Comparison of ENCODE assay signal across 15 mouse cellular contexts in genomic region chr8:12499658-12500057, GRCm38 (mm10).
DNase-seq lines count a peak whose midpoint lies in the region; ATAC-seq and TF ChIP-seq lines count a peak whose summit lies in the region.
"Had no signal": no experiment of that assay in that cellular context is flagged by ENCODE, and none has a peak within 500 bp of the region (broad histone marks: within the 10 kb centered on the region; RNA-seq: fewer than 3 reads in every experiment).

No protein-coding gene starts in this region.

- ATAC-seq in midbrain, postnatal 0 days (ENCODE audit: low FRiP score) = no peak
- ATAC-seq in CD4-positive, CD25-positive, alpha-beta regulatory T cell, adult 4 months = no peak
- ATAC-seq: intestine, embryonic 15.5 days had no signal

- H3K4me2 ChIP-seq in midbrain, postnatal 0 days (ENCODE audit: low read depth, low read length, poor library complexity, severe bottlenecking) = no peak overlapping the region
- H3K4me2 ChIP-seq: embryonic facial prominence, embryonic 15.5 days; hindbrain, embryonic 14.5 days; intestine, embryonic 15.5 days had no signal

- peaks cover 73% of the 10 kb centered on the region for H3K27me3 ChIP-seq in midbrain, embryonic 10.5 days (ENCODE audit: low read depth, poor library complexity, severe bottlenecking)
- H3K27me3 ChIP-seq in midbrain, postnatal 0 days (ENCODE audit: insufficient read depth, low read length) = peaks cover 19% of the 10 kb centered on the region

- WGBS in midbrain, embryonic 10.5 days = 5% methylated on average over 5 of the region's 5 CpGs
- 31% methylated on average over 5 of the region's 5 CpGs for WGBS in midbrain, postnatal 0 days

- H3K27ac ChIP-seq in midbrain, embryonic 10.5 days (replicated peaks) = peak overlapping the region; percentile 56
- H3K27ac ChIP-seq in midbrain, postnatal 0 days (ENCODE audit: low read depth, low read length) = no peak overlapping the region
- H3K27ac ChIP-seq: embryonic facial prominence, embryonic 15.5 days; gastrocnemius, adult 2 months; hindbrain, embryonic 14.5 days; intestine, embryonic 15.5 days; macrophage had no signal

- DNase-seq in midbrain, embryonic 10.5 days (ENCODE audit: low spot score) = no peak
- DNase-seq in midbrain, postnatal 0 days (ENCODE audit: low spot score) = no peak
- DNase-seq in WW6 (ENCODE audit: low read depth, low spot score) = peak; percentile 79
- peak; percentile 61 for DNase-seq in kidney, adult 9 months
- peak; percentile 21 for DNase-seq in kidney, postnatal 14 days
- DNase-seq in ovary, postnatal 14 days (ENCODE audit: low spot score) = no peak
- no peak for DNase-seq in layer of hippocampus, adult 8-10 months (ENCODE audit: low spot score in 2 of 2)
- DNase-seq: adrenal gland, postnatal 14 days; cerebellum, adult 9-10 months; gastrocnemius, adult 2 months had no signal

- TF ChIP-seq CTCF in midbrain, postnatal 0 days (IDR thresholded peaks at IDR 0.05) = no peak

- H3K4me3 ChIP-seq in midbrain, embryonic 10.5 days = no peak overlapping the region
- H3K4me3 ChIP-seq in midbrain, postnatal 0 days (ENCODE audit: low read depth, low read length) = no peak overlapping the region
- H3K4me3 ChIP-seq: embryonic facial prominence, embryonic 15.5 days; gastrocnemius, adult 2 months; intestine, embryonic 15.5 days had no signal

- peaks cover 93% of the 10 kb centered on the region for H3K4me1 ChIP-seq in midbrain, embryonic 10.5 days
- no peaks in the 10 kb centered on the region; the same call in 1 of the 2 replicates for H3K4me1 ChIP-seq in midbrain, postnatal 0 days (ENCODE audit: insufficient read depth, low read length)

- H3K9me3 ChIP-seq in midbrain, embryonic 10.5 days (replicated peaks) = no peaks in the 10 kb centered on the region
- H3K9me3 ChIP-seq in midbrain, postnatal 0 days (ENCODE audit: low read length) = no peaks in the 10 kb centered on the region
- H3K9me3 ChIP-seq: embryonic facial prominence, embryonic 15.5 days; intestine, embryonic 15.5 days had no signal

- no peaks in the 10 kb centered on the region for H3K36me3 ChIP-seq in midbrain, embryonic 10.5 days
- no peaks in the 10 kb centered on the region for H3K36me3 ChIP-seq in midbrain, postnatal 0 days (ENCODE audit: insufficient read depth, low read length)
- H3K36me3 ChIP-seq: embryonic facial prominence, embryonic 15.5 days; intestine, embryonic 15.5 days had no signal

- no peak overlapping the region for H3K9ac ChIP-seq in midbrain, postnatal 0 days (replicated peaks; ENCODE audit: low read length, poor library complexity, severe bottlenecking)
- H3K9ac ChIP-seq: embryonic facial prominence, embryonic 15.5 days; hindbrain, embryonic 14.5 days; intestine, embryonic 15.5 days had no signal

Comparison
In these comparisons a context has a peak if more than half of its experiments do, and no peak if none do; other contexts are left out.
1. DNase-seq: peak in WW6 (single experiment), kidney, adult 9 months (single experiment) and kidney, postnatal 14 days (single experiment); none in midbrain, embryonic 10.5 days (single experiment), midbrain, postnatal 0 days (single experiment), ovary, postnatal 14 days (single experiment) and layer of hippocampus, adult 8-10 months (0 of 2).